ENCODE assay signal across 8 mouse cellular contexts in the genomic region with DNA sequence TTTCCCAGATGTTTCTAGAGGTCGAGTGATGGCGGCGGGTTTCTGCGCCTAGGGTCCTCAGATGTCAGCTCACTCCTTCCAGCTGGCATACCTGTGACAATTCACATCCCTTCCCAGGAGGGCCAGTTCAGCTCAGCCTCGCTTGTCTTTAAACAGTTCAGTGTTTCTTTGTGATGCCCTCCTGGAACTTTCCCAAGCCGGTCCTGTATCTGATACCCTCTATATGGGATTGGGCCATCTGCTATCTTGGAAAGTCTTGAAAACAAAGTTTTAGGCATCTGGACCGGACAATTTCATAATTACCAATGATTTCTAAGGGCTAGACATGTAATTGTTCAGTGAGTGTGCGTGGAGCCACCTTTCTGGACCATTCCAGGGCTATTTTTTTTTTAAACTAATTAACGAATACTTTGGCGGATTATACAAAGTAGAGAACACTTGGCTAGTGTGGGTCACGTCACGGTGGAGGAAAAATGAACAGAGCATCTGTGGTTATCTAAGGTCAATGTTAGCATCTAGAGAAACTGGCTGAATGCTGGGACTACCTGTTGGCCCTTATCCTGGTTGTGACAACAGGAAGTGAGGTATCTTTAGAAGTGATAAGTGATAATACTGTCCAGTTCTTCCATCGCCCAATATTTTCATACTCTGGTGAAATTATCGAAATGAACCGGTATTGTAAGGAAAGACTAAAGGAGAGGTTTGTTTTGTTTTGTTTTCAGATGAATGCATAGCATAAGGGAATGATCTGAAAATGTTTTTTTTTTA. TPM values are rescaled to one million over a fixed set of nuclear protein-coding genes. Genes with fewer than 3 reads are reported as not detected.
DNase-seq lines count a peak whose midpoint lies in the region; ATAC-seq and TF ChIP-seq lines count a peak whose summit lies in the region.

No protein-coding gene starts in this region.

- H3K27ac ChIP-seq in embryonic facial prominence, embryonic 12.5 days: peak overlapping the region; percentile 99
- H3K27ac ChIP-seq in intestine, embryonic 16.5 days (ENCODE audit: low read length): peak overlapping the region; percentile 98
- H3K27ac ChIP-seq in neural tube, embryonic 14.5 days (ENCODE audit: low read depth, low read length): peak overlapping the region; percentile 99

- H3K36me3 ChIP-seq in embryonic facial prominence, embryonic 12.5 days: peaks cover 14% of the 10 kb centered on the region; the same call in 1 of the 2 replicates
- H3K36me3 ChIP-seq in intestine, embryonic 16.5 days (ENCODE audit: control insufficient read depth, insufficient read depth, low read length): no peaks in the 10 kb centered on the region
- 0 out of 2 replicates have a peak, but pooled peaks cover 9% of the 10 kb centered on the region for H3K36me3 ChIP-seq in neural tube, embryonic 14.5 days (ENCODE audit: control insufficient read depth, insufficient read depth, low read length)

- TF ChIP-seq POLR2A in lung, adult 2 months (IDR thresholded peaks at IDR 0.05; ENCODE audit: borderline replicate concordance, extremely low read depth, low read depth, low read length): no peak

- peaks cover 11% of the 10 kb centered on the region for H3K4me1 ChIP-seq in lung, adult 2 months (ENCODE audit: control insufficient read depth, insufficient read depth, low read length)
- H3K4me1 ChIP-seq in embryonic facial prominence, embryonic 12.5 days: peaks cover 31% of the 10 kb centered on the region
- H3K4me1 ChIP-seq in intestine, embryonic 16.5 days (ENCODE audit: control insufficient read depth, insufficient read depth, low read length): peaks cover 8% of the 10 kb centered on the region
- H3K4me1 ChIP-seq in neural tube, embryonic 14.5 days (ENCODE audit: control insufficient read depth, insufficient read depth, low read length): peaks cover 24% of the 10 kb centered on the region

- peak overlapping the region; percentile 88 for H3K4me3 ChIP-seq in lung, adult 2 months (replicated peaks; ENCODE audit: extremely low read depth, low read depth, low read length)
- H3K4me3 ChIP-seq in embryonic facial prominence, embryonic 12.5 days: peak overlapping the region; percentile 67
- peak overlapping the region; percentile 95 for H3K4me3 ChIP-seq in intestine, embryonic 16.5 days (ENCODE audit: low read length)
- H3K4me3 ChIP-seq in neural tube, embryonic 14.5 days (ENCODE audit: low read depth, low read length): peak overlapping the region; percentile 90

- 24% methylated on average over 15 of the region's 15 CpGs for WGBS in lung, adult 2 months
- 21% methylated on average over 15 of the region's 15 CpGs for WGBS in embryonic facial prominence, embryonic 12.5 days
- 23% methylated on average over 15 of the region's 15 CpGs for WGBS in intestine, embryonic 16.5 days
- WGBS in neural tube, embryonic 14.5 days: 31% methylated on average over 15 of the region's 15 CpGs

- H3K9ac ChIP-seq in embryonic facial prominence, embryonic 12.5 days: peak overlapping the region; percentile 98
- peak overlapping the region; percentile 100 for H3K9ac ChIP-seq in intestine, embryonic 16.5 days (ENCODE audit: low read depth, low read length)
- H3K9ac ChIP-seq in neural tube, embryonic 14.5 days (replicated peaks; ENCODE audit: low read depth, low read length): peak overlapping the region; percentile 99

- no peak for TF ChIP-seq CTCF in lung, adult 2 months (IDR thresholded peaks at IDR 0.05; ENCODE audit: insufficient read depth, low read length)

- no peaks in the 10 kb centered on the region for H3K9me3 ChIP-seq in embryonic facial prominence, embryonic 12.5 days
- no peaks in the 10 kb centered on the region for H3K9me3 ChIP-seq in intestine, embryonic 16.5 days (ENCODE audit: control insufficient read depth, low read length)
- no peaks in the 10 kb centered on the region for H3K9me3 ChIP-seq in neural tube, embryonic 14.5 days (ENCODE audit: control insufficient read depth, low read length)

- ATAC-seq in embryonic facial prominence, embryonic 12.5 days (ENCODE audit: insufficient number of reproducible peaks, insufficient read depth, low FRiP score, low TSS enrichment): 0 out of 2 replicates have a peak, but pooled peaks have one; percentile 2
- ATAC-seq in intestine, embryonic 16.5 days: peak; percentile 23; the same call in 1 of the 2 replicates
- no peak for ATAC-seq in neural tube, embryonic 14.5 days (ENCODE audit: low read depth)

- peak overlapping the region; percentile 65 for H3K4me2 ChIP-seq in embryonic facial prominence, embryonic 12.5 days (replicated peaks)
- H3K4me2 ChIP-seq in intestine, embryonic 16.5 days (ENCODE audit: low read depth, low read length): peak overlapping the region; percentile 85
- H3K4me2 ChIP-seq in neural tube, embryonic 14.5 days (ENCODE audit: low read depth, low read length): peak overlapping the region; percentile 73

- no peak for DNase-seq in lung, adult 2 months
- DNase-seq in lung, postnatal 10 days: no peak
- DNase-seq in left cerebral cortex, adult 8-10 months (ENCODE audit: low spot score in 2 of 2): no peak
- no peak for DNase-seq in urinary bladder, adult 2 months (ENCODE audit: low spot score)
- DNase-seq in frontal cortex, postnatal 36 days (ENCODE audit: low spot score in 2 of 2): no peak

- no peaks in the 10 kb centered on the region for H3K27me3 ChIP-seq in embryonic facial prominence, embryonic 12.5 days
- no peaks in the 10 kb centered on the region for H3K27me3 ChIP-seq in intestine, embryonic 16.5 days (replicated peaks; ENCODE audit: control insufficient read depth, insufficient read depth, low read length)
- H3K27me3 ChIP-seq in neural tube, embryonic 14.5 days (ENCODE audit: control insufficient read depth, insufficient read depth, low read length): no peaks in the 10 kb centered on the region

RNA-seq across cellular contexts. Expression of gene Smarce1, which starts 0.4 kb away (rescaled TPM):
- 19.3 and 20.8 TPM in 2 replicates for polyA plus RNA-seq in lung, adult 2 months (2012; rRNA removed)
- 329 and 340 TPM in 2 replicates for polyA plus RNA-seq in embryonic facial prominence, embryonic 12.5 days (2016; fragmentation: Nextera tagmentation; extraction: Ambion mirVana)
- polyA plus RNA-seq in intestine, embryonic 16.5 days (2015; fragmentation: Nextera tagmentation; extraction: Ambion mirVana): 142 and 159 TPM in 2 replicates
- 155 and 157 TPM in 2 replicates for polyA plus RNA-seq in neural tube, embryonic 14.5 days (2014; fragmentation: Nextera tagmentation; extraction: Ambion mirVana)
- 10 to 100 TPM; 46.9 to 61.5 (median 53.0) TPM for total RNA-seq in left cerebral cortex, adult 8-10 months (2022)
- polyA plus RNA-seq in urinary bladder, adult 2 months (2012; rRNA removed): 60.3 and 81.1 TPM in 2 replicates

RNA-seq across cellular contexts. Expression of gene Krt222, which starts 12.7 kb away (rescaled TPM):
- polyA plus RNA-seq in lung, adult 2 months (2012; rRNA removed): 0.11 and 0.12 TPM in 2 replicates
- polyA plus RNA-seq in embryonic facial prominence, embryonic 12.5 days (2016; fragmentation: Nextera tagmentation; extraction: Ambion mirVana): 0.38 and 0.58 TPM in 2 replicates
- 0.22 and 0.54 TPM in 2 replicates for polyA plus RNA-seq in intestine, embryonic 16.5 days (2015; fragmentation: Nextera tagmentation; extraction: Ambion mirVana)
- 9.5 and 11.6 TPM in 2 replicates for polyA plus RNA-seq in neural tube, embryonic 14.5 days (2014; fragmentation: Nextera tagmentation; extraction: Ambion mirVana)
- total RNA-seq in left cerebral cortex, adult 8-10 months (2022): 10 to 100 TPM; 30.4 to 38.4 (median 34.0) TPM
- polyA plus RNA-seq in urinary bladder, adult 2 months (2012; rRNA removed): 0.23 and 0.27 TPM in 2 replicates

RNA-seq across cellular contexts. Expression of gene Krt24, which starts 53.8 kb away (rescaled TPM):
- polyA plus RNA-seq in lung, adult 2 months (2012; rRNA removed): not detected in 2 replicates
- 0.33 and 0.51 TPM in 2 replicates for polyA plus RNA-seq in embryonic facial prominence, embryonic 12.5 days (2016; fragmentation: Nextera tagmentation; extraction: Ambion mirVana)
- not detected in 2 replicates for polyA plus RNA-seq in intestine, embryonic 16.5 days (2015; fragmentation: Nextera tagmentation; extraction: Ambion mirVana)
- not detected in 2 replicates for polyA plus RNA-seq in neural tube, embryonic 14.5 days (2014; fragmentation: Nextera tagmentation; extraction: Ambion mirVana)
- not detected for total RNA-seq in left cerebral cortex, adult 8-10 months (2022)
- polyA plus RNA-seq in urinary bladder, adult 2 months (2012; rRNA removed): not detected in 2 replicates
